Mouse (Mus musculus): ENCODE measurements around the gene Rbbp8nl.

DNA sequence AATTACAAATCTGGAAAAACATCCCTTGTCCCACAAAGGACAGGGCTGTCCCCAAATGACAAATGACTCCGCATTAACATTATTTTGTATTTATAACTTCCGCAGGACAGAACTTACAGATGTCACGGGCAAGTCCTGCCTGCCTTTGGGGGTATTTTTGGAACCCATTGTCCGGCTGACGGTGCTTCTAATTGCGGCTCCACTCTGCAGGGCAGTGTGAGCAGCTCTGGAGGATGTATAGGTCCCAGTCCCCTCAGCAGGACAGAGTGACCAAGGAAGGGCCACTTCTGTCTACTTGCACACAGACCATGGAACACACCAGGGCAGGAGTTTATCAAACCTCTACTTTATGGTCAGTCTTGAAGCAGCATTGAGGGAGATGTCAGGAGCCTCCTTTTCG, 27.9 kb upstream of the Rbbp8nl start:
- TF ChIP-seq MAX (IDR thresholded peaks at IDR 0.05), result no peak
- no peak for TF ChIP-seq CTCF (IDR thresholded peaks at IDR 0.05; ENCODE audit: control insufficient read depth, insufficient read depth, insufficient read length)
- no peak for TF ChIP-seq CEBPB (IDR thresholded peaks at IDR 0.05; ENCODE audit: low read depth)
- TF ChIP-seq USF1 (IDR thresholded peaks at IDR 0.05; ENCODE audit: low read depth), result no peak
- no peak for TF ChIP-seq MYOG (IDR thresholded peaks at IDR 0.05; ENCODE audit: control insufficient read depth, extremely low read depth, insufficient read length)
- TF ChIP-seq MYOD1 (IDR thresholded peaks at IDR 0.05; ENCODE audit: control insufficient read depth, insufficient read length, low read depth), result no peak
